Mouse (Mus musculus) heart, adult 18-20 months (tissue): Measurements from ENCODE around the gene Hdac10. TPM values are rescaled to one million over a fixed set of nuclear protein-coding genes. Genes with fewer than 3 reads are reported as not detected.
A peak's percentile ranks its signal among the peaks of the same experiment; 100 is the strongest.

ENCODE experiments used
- DNase-seq, 2 experiments: peaks; one replicate each; pipeline ENCODE4 v3.0.0; 2021 to 2022; ENCODE audit warnings: mixed read lengths in 1 of 2
- long read RNA-seq, 2 experiments: library from polyadenylated mRNA; stranded (forward); transcript quantifications; one replicate each; pipeline ENCODE4 v2.0.0; 2021
- total RNA-seq, 2 experiments: library from RNA; stranded (reverse); gene quantifications; 2 replicates each; pipeline ENCODE4 v1.2.3; 2021

Gene Hdac10
- total RNA-seq: 1 to 10 TPM; 6.3 to 7.4 TPM
- long read RNA-seq, experiment 1, partial matches to known transcripts: 0 of 5 reads
- long read RNA-seq, experiment 1, other reads (novel, unspliced or antisense): 2 of 5 reads
- long read RNA-seq, experiment 2, partial matches to known transcripts: 2 of 7 reads
- long read RNA-seq, experiment 2, other reads (novel, unspliced or antisense): 3 of 7 reads

GRCm38 (mm10) chr15:89128382-89129350, at the start of gene Hdac10:
Hdac10 (minus strand) TSS chr15:89128700.
- peak; percentile 93 to 94 for DNase-seq

DNA sequence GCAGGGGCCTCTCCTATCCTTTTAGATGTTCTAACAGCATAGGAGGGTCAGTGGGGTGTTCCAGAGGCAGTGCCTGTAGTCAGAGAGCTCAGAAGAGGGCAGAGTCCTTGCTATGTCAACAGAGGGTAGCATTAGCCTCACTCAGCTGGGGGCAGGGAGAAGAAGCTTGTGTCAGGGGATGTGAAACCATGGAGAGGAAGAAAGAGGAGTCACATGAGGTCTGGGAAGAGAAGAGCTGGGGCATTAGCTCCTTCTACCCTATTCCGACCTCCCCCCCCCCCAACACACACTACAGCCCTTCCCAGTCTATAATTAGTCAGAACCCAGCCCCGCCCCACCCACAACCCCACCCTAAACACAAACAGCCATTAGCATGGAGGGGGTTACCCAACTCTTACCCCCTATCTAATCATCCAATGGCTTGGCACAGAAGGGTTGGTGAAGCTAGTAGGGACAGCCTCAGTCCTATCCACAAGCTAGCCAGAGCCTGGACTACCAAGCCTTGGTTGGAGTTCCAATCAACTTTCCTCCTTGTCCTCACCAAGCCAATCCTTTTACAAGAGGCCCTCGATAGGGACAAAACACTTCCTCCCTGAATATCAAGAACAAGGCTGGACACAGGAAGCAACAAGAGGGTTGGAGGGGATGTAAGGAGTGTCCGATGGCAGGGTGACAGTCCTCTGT, 49.2 kb upstream of the Hdac10 start:
- DNase-seq: peak; percentile 42 to 68

GRCm38 (mm10) chr15:89177121-89177520, 48.6 kb upstream of the Hdac10 start:
- DNase-seq: peak; percentile 92 to 97

DNA sequence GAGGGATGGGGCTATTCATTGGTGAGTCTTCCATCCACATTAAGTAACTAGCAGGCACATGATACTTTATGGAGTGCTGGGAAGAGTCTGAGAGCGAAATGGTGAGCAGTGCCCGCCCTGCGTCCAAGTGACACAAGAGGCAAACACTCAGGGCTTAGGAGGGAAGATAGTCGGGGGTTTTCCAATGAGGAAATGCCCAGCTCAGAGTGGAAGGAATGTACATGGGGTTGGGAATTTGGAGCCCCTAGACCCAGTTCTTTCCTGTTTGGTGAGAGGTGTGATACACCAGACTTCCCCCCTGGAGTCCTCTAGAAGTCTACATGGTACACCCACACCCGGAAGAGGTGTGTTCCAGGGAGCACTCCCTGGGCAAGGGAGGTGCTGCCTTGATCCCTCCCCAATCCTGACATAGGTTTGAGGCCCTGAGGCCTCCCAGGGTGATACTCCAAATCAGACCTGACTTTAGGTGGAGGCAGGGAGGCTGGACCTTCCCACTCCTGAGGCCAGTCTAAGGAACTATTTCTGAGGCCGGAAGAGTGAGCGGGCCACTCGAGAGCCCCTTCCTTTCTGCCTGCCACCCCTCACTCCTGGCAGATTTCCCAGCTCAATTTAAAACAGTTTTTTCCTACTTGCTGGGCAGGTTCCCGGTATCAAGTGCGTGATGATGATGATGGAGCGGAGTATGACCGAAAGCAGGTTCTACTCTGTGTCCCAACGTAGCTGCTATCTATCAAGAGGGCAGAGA, 47.1 kb upstream of the Hdac10 start:
- peak in 1 of 2 experiments; percentile 17 for DNase-seq

DNA sequence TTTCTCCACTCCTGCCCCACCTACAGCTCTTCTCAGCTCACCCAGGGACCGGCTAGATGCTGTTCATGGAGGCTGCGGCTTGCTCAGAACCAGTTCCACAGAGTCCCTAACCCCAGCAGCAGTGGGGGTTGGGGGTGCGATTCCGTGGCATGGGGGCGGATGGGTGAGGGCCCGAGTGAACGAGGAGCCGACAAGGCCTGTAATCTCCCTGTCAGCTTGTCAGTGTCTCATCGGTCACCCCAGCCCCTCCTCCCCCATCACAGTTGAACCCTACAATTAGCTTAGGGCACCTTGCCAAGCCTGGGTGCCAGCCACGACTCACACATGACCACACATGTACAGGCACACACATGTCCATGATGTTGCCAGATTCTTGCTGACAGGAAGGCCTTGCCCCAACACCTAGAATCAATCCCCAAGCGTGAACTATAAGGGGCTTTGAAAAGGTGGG, 46.4 kb upstream of the Hdac10 start:
- no peak for DNase-seq

GRCm38 (mm10) chr15:89173906-89174214, 45.4 kb upstream of the Hdac10 start:
- peak; percentile 73 for DNase-seq

GRCm38 (mm10) chr15:89173024-89173905, 44.8 kb upstream of the Hdac10 start:
- peak in 1 of 2 experiments; percentile 35 for DNase-seq

DNA sequence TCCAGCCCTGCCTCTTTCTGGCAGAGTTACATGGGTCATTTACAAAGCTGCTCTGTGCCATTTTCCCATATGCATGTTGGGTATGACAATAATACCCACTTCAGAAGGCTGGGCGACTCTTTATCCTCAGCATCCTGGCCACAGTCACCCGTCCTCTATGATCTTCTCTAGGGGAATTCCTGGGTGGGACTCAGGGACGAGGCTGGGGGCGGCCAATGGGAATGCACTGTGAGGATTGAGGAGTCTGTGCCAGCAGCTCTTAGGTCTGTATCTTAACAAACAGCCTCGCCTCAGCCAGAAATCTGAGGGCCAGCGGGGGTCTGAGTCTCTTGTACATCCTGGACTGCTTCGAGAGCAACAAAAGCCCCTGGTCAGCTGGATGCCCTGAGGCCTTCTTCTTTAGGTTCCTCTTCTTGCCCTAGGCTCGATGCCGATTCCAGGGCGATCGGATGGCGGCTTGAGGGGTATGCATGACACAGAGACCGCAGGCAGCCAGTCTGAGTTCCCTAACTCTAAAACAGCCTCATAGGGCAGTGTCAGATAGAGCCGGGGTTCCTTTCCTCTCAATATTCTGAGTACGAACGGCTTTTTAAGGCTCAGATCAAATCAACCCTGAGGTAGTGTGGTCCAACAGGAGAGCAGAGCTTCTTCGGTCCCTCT, 43.9 kb upstream of the Hdac10 start:
- DNase-seq: peak in 1 of 2 experiments; percentile 50

GRCm38 (mm10) chr15:89171526-89172051, 43.1 kb upstream of the Hdac10 start:
- DNase-seq: no peak

DNA sequence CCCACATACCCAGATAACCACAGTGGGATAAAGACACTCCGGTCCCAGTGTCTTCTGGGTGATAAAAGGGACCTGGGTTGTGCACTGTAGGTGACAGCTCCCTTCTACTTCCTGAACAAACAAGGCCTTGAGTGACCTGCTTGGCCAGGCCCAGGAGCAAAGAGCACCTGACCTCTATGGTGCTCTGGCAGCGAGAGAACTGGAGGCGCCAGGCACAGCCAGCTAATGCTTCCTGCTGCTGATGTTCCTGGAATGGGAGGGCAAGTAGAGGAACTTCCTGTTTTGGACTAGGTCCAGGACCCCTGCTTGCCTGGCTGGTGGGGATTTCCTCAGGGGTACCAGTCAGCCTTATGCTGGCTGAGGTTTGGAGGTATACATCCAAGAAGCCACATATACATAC, 41.6 kb upstream of the Hdac10 start:
- peak; percentile 55 to 72 for DNase-seq

DNA sequence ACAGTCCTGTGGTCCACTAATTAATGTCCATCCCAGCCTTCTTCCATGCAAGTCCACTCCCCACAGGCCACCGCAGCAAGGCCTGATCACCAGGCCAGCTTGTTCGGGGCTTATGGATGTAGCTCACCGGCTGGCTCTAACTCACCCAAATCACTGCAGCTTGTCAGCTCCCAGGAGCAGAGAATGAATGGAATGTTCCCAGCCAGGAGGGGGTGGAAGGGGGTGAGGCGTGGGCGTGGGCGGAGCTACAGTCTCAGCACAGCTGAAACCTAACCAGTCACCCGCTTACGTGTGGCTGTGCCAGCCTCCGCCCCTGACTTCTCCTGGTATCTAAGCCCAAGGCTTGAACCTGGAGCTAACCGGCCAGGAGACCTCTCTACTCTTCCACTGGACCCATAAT, 40.9 kb upstream of the Hdac10 start:
- peak; percentile 87 to 91 for DNase-seq

DNA sequence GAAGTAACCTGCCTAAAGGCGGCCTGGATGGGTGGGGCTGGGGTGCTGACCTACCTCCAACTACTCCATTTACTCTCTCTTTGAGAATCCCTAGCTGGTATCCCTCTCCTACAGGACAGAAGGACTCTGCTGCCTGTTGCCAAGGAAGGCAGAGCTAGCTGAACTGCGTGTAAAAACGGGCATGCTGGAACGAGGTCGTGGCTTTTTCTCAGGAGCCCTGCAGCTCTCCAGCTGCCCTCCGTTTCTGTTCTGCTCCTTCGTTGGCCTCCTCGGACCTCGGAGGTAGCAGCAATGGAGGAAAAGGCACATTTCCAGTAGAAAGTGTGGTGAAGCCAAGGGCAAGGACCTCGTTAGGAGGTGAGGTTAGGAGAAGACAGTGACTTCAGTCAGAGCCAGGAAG, 40.4 kb upstream of the Hdac10 start:
- peak in 1 of 2 experiments; percentile 26 for DNase-seq

GRCm38 (mm10) chr15:89165478-89165877, 37.0 kb upstream of the Hdac10 start:
- no peak for DNase-seq

DNA sequence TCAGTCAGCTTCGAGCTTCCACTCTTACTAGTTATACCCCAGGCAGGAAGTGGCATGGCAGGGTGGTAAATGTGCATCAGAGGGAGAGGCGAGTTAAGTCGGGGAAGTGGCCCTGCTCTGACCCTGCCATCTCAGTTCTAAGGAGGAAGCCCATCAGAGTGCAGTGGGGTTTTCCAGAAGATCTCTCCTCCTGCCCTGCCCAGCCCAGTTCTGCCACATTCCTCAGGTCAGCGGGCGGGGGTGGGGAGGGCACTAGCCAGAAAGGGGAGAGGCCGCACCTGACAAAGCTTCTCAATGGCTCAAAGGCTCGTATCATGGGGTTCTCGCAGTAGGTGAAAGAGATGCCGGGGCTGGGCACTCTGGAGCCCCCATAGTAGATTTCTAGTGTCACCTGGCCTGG, 32.9 kb upstream of the Hdac10 start:
- DNase-seq: no peak

DNA sequence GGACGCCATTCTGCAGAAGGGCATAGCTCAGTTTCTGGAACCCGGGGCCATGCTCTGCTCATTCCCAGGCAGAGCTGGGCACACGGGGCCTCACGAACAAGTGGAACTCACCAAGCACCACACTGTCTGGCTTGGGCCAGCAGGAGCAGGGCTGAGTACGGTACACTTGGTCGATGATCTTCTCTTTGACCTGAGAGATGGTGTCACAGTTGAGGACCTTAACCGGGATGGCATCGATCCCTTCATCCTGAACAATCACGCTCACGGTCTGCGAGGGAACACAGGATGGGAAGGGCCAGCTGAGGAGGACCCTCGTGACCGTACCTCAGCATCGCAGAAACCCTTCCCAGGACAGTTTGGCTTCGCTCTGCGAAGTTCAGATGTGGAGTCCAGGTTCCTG, 30.0 kb upstream of the Hdac10 start:
- DNase-seq: no peak

DNA sequence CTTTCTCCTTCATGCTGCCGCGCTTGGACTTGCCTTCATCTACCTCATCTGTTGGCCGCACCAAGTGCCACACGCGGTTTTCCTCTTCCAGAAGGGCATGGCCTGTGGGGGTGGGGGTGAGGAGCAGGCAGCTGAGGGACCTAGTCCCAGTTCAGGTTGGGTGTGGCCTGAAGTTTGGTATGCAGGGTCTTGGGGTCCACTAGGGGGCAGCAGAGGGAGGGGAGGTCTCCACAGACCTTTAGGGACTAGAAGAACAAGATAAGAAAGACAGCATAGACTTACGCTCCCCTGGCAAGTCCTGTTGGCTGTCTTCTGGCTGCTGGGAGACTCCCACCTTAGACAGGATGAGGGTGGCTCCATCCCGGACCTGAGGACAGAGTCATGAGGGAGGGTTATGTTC, 29.5 kb upstream of the Hdac10 start:
- DNase-seq: peak; percentile 76 to 80

- no peak for DNase-seq
These were observed 23.8 kb upstream of the Hdac10 start for GRCm38 (mm10) chr15:89152312-89152711.

DNA sequence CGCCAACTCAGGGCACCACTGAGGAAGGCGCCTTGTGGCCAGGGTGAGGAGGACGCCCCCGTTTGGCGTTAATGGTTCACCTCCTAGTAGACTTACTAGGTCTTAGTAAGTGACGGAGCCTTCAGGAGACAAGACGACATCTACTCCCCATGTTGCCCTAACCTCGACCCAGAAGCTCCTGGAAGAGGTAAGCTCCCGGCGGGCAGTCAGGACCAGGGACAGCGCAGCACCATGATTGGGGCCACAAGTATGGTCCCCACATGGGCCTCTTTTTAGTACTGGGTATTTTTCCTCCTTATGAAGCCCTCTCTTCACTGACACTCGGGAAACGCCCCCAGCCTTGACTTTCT, 21.5 kb upstream of the Hdac10 start:
- DNase-seq: no peak

GRCm38 (mm10) chr15:89149271-89150040, 21.0 kb upstream of the Hdac10 start, which contains the start of gene Mapk11:
Mapk11 (minus strand) TSS chr15:89149628.
- DNase-seq: peak; percentile 62 to 75
